Mouse (Mus musculus): ENCODE measurements around the gene Ap3m1. TPM values are rescaled to one million over a fixed set of nuclear protein-coding genes. Genes with fewer than 3 reads are reported as not detected.

Gene Ap3m1
- polyA plus RNA-seq, 1 experiment: 30.1 TPM

- no peak for DNase-seq
- TF ChIP-seq CTCF (IDR thresholded peaks at IDR 0.05; ENCODE audit: insufficient read depth, low read length) (no peak), POLR2A (IDR thresholded peaks at IDR 0.05; ENCODE audit: borderline replicate concordance, extremely low read depth, low read depth, low read length) (no peak)
- H3K4me3 ChIP-seq (replicated peaks; ENCODE audit: extremely low read depth, low read depth, low read length): no peak overlapping the region
- 76% methylated on average over 11 of the region's 11 CpGs for WGBS
- H3K4me1 ChIP-seq (ENCODE audit: control insufficient read depth, insufficient read depth, low read length): peaks cover 3% of the 10 kb centered on the region; the same call in 1 of the 2 replicates
Measured at GRCm38 (mm10) chr14:21029025-21029659, 23.2 kb downstream of the Ap3m1 start.

GRCm38 (mm10) chr14:21027542-21027941 lies 24.8 kb downstream of the Ap3m1 start:
- Histone ChIP-seq H3K4me3 (replicated peaks; ENCODE audit: extremely low read depth, low read depth, low read length) (no peak overlapping the region), H3K4me1 (ENCODE audit: control insufficient read depth, insufficient read depth, low read length) (peaks cover 3% of the 10 kb centered on the region; the same call in 1 of the 2 replicates)
- no peak for DNase-seq
- TF ChIP-seq POLR2A (IDR thresholded peaks at IDR 0.05; ENCODE audit: borderline replicate concordance, extremely low read depth, low read depth, low read length) (no peak), CTCF (IDR thresholded peaks at IDR 0.05; ENCODE audit: insufficient read depth, low read length) (no peak)

- Histone ChIP-seq H3K4me1 (ENCODE audit: control insufficient read depth, insufficient read depth, low read length) (no peaks in the 10 kb centered on the region), H3K4me3 (replicated peaks; ENCODE audit: extremely low read depth, low read depth, low read length) (no peak overlapping the region)
- no peak for TF ChIP-seq CTCF (IDR thresholded peaks at IDR 0.05; ENCODE audit: insufficient read depth, low read length)
- no peak for DNase-seq
- WGBS: 90% methylated on average over 8 of the region's 8 CpGs
Measured at GRCm38 (mm10) chr14:21020435-21020834, 31.9 kb downstream of the Ap3m1 start.

DNA sequence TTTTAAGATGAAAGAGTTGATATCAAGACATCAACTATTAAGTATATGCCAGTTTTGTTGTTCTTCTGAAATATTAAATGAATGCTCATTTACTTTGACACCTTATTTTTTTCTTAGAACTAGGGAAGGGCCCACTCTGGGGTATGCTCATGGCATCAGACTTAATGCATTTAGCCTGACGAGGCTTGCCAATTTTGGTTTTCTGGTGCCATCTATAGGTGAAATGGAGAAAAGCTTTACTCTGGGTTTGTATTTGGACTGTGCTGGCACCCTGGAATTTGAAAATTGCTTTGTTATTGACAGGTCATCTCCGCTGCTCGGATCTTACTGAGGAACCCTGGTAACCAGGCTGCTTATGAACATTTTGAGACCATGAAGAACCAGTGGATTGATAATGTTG lies 33.3 kb downstream of the Ap3m1 start:
- Histone ChIP-seq H3K4me3 (replicated peaks; ENCODE audit: extremely low read depth, low read depth, low read length) (no peak overlapping the region), H3K4me1 (ENCODE audit: control insufficient read depth, insufficient read depth, low read length) (no peaks in the 10 kb centered on the region)
- TF ChIP-seq POLR2A (IDR thresholded peaks at IDR 0.05; ENCODE audit: borderline replicate concordance, extremely low read depth, low read depth, low read length): no peak
- TF ChIP-seq CTCF (IDR thresholded peaks at IDR 0.05; ENCODE audit: insufficient read depth, low read length): no peak
- DNase-seq: no peak
- WGBS: 53% methylated on average over 3 of the region's 3 CpGs

DNA sequence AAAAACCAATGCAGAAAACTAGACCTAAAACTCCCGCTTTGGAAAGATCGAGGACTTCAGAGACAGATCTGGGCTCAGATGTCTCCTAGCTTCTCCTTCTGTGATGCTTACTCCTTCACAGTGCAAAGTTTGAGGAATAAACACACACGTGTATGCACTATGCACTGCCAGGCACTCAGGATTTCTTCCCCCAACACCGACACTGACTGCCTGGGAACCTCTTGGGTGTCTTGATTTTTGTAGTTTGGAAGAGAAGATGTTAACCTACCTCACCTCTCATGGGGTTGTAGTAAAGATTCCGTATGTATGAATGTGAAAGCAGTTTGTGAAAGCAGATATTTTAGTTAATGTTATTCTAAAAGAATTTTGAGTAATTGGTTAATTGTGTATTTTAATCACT lies 34.4 kb downstream of the Ap3m1 start:
- DNase-seq: no peak
- WGBS: 90% methylated on average over 5 of the region's 5 CpGs
- Histone ChIP-seq H3K4me1 (ENCODE audit: control insufficient read depth, insufficient read depth, low read length) (no peaks in the 10 kb centered on the region), H3K4me3 (replicated peaks; ENCODE audit: extremely low read depth, low read depth, low read length) (no peak overlapping the region)
- TF ChIP-seq POLR2A (IDR thresholded peaks at IDR 0.05; ENCODE audit: borderline replicate concordance, extremely low read depth, low read depth, low read length) (no peak), CTCF (IDR thresholded peaks at IDR 0.05; ENCODE audit: insufficient read depth, low read length) (no peak)

- DNase-seq: no peak
- Histone ChIP-seq H3K4me1 (ENCODE audit: control insufficient read depth, insufficient read depth, low read length) (no peaks in the 10 kb centered on the region), H3K4me3 (replicated peaks; ENCODE audit: extremely low read depth, low read depth, low read length) (no peak overlapping the region)
- no peak for TF ChIP-seq POLR2A (IDR thresholded peaks at IDR 0.05; ENCODE audit: borderline replicate concordance, extremely low read depth, low read depth, low read length)
- no peak for TF ChIP-seq CTCF (IDR thresholded peaks at IDR 0.05; ENCODE audit: insufficient read depth, low read length)
- 80% methylated on average over 5 of the region's 5 CpGs for WGBS
Measured at GRCm38 (mm10) chr14:21013800-21014334, 38.4 kb downstream of the Ap3m1 start.

DNA sequence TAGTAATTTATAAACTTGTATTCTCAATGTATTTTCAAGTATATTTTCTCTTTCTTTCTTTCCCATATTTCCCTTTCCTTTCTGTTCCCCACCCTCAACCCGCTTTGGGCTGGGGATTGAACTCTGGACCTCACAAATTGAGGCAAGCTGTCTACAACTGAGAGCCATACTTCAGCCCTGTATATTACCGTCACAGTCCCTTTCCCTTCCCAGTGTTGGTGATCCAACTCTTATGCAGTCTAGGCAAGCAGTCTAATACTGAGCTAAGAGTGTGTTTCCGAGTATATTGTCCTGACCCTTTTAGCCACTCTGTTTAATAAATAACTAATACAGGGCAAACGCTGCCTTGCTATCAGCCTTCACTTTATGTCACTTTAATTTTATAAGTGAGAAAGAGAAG lies 52.7 kb downstream of the Ap3m1 start:
- 64% methylated on average over 4 of the region's 4 CpGs for WGBS
- Histone ChIP-seq H3K4me1 (ENCODE audit: control insufficient read depth, insufficient read depth, low read length) (no peaks in the 10 kb centered on the region; the same call in none of the 2 replicates), H3K4me3 (replicated peaks; ENCODE audit: extremely low read depth, low read depth, low read length) (no peak overlapping the region)
- TF ChIP-seq CTCF (IDR thresholded peaks at IDR 0.05; ENCODE audit: insufficient read depth, low read length) (no peak), POLR2A (IDR thresholded peaks at IDR 0.05; ENCODE audit: borderline replicate concordance, extremely low read depth, low read depth, low read length) (no peak)
- no peak for DNase-seq

DNA sequence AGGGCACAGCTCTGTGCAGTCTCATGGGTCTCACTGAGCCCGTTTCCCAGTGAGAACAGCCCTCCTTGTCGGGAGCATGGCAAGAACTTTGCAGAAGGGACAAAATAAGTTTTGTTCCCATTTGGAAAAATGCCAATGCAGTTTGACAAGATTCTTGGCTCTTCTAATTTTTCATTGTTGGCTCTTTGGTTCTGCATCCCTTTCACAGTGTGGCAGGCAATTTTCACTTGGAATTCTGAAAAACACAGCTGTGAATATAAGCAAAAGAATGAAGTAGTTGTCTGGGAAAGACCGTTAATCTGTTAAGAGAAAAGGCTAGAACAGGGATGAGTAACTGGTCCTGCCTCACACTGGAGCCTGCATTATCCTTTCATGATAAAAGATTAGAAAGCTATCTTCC lies 54.8 kb downstream of the Ap3m1 start:
- no peaks in the 10 kb centered on the region; the same call in none of the 2 replicates for H3K4me1 ChIP-seq (ENCODE audit: control insufficient read depth, insufficient read depth, low read length)
- TF ChIP-seq POLR2A (IDR thresholded peaks at IDR 0.05; ENCODE audit: borderline replicate concordance, extremely low read depth, low read depth, low read length) (no peak), CTCF (IDR thresholded peaks at IDR 0.05; ENCODE audit: insufficient read depth, low read length) (no peak)
- 58% methylated on average over 3 of the region's 3 CpGs for WGBS
- H3K4me3 ChIP-seq (replicated peaks; ENCODE audit: extremely low read depth, low read depth, low read length): no peak overlapping the region
- DNase-seq: no peak

GRCm38 (mm10) chr14:20996361-20996760 lies 55.9 kb downstream of the Ap3m1 start:
- no peaks in the 10 kb centered on the region; the same call in none of the 2 replicates for H3K4me1 ChIP-seq (ENCODE audit: control insufficient read depth, insufficient read depth, low read length)
- TF ChIP-seq CTCF (IDR thresholded peaks at IDR 0.05; ENCODE audit: insufficient read depth, low read length): no peak
- TF ChIP-seq POLR2A (IDR thresholded peaks at IDR 0.05; ENCODE audit: borderline replicate concordance, extremely low read depth, low read depth, low read length): no peak
- 58% methylated on average over 5 of the region's 5 CpGs for WGBS
- no peak overlapping the region for H3K4me3 ChIP-seq (replicated peaks; ENCODE audit: extremely low read depth, low read depth, low read length)
- no peak for DNase-seq

GRCm38 (mm10) chr14:20995497-20995896 lies 56.8 kb downstream of the Ap3m1 start:
- WGBS: 95% methylated on average over 2 of the region's 2 CpGs
- no peak for DNase-seq
- no peak for TF ChIP-seq POLR2A (IDR thresholded peaks at IDR 0.05; ENCODE audit: borderline replicate concordance, extremely low read depth, low read depth, low read length)
- no peak for TF ChIP-seq CTCF (IDR thresholded peaks at IDR 0.05; ENCODE audit: insufficient read depth, low read length)
- Histone ChIP-seq H3K4me3 (replicated peaks; ENCODE audit: extremely low read depth, low read depth, low read length) (no peak overlapping the region), H3K4me1 (ENCODE audit: control insufficient read depth, insufficient read depth, low read length) (no peaks in the 10 kb centered on the region; the same call in none of the 2 replicates)
